Mouse (Mus musculus) myocyte (in vitro differentiated cells): Measurements from ENCODE around the gene Slc4a3. TPM values are rescaled to one million over a fixed set of nuclear protein-coding genes. Genes with fewer than 3 reads are reported as not detected.

Experiments used
- H3K27me3 ChIP-seq: one replicate; pipeline ENCODE4 v1.6.1; 2011; ENCODE audit not compliant: control insufficient read depth, insufficient read depth, insufficient read length
- H3K36me3 ChIP-seq: one replicate; pipeline ENCODE4 v1.6.1; 2011; ENCODE audit not compliant: control insufficient read depth, insufficient read depth
- H3K4me2 ChIP-seq: one replicate; pipeline ENCODE4 v1.6.1; 2011; ENCODE audit warnings: low read depth, control low read depth
- H3K4me3 ChIP-seq: one replicate; pipeline ENCODE4 v1.5.1; 2011; ENCODE audit warnings: mild to moderate bottlenecking, control low read depth, moderate library complexity
- H3K79me2 ChIP-seq: one replicate; pipeline ENCODE4 v1.6.1; 2011; ENCODE audit not compliant: control insufficient read depth, insufficient read depth
- H3ac ChIP-seq: one replicate; pipeline ENCODE4 v1.6.1; 2011; ENCODE audit not compliant: control insufficient read depth, insufficient read length
- CEBPB ChIP-seq: IDR thresholded peaks from 2 replicates; pipeline ENCODE4 v1.6.1; 2011; ENCODE audit warnings: mild to moderate bottlenecking, moderate library complexity; ENCODE audit not compliant: poor library complexity, insufficient read depth, severe bottlenecking
- E2F4 ChIP-seq: IDR thresholded peaks from one replicate; pipeline ENCODE4 v1.6.1; 2011; ENCODE audit warnings: mild to moderate bottlenecking, control low read depth, moderate library complexity; ENCODE audit not compliant: insufficient read depth
- MAX ChIP-seq: IDR thresholded peaks from one replicate; pipeline ENCODE4 v1.6.1; 2011; ENCODE audit warnings: low read depth, mild to moderate bottlenecking, control low read depth
- MYOD1 ChIP-seq, 3 experiments: IDR thresholded peaks; one replicate each; pipeline ENCODE4 v1.6.1; 2011; ENCODE audit warnings: control low read depth in 2 of 3, low read depth in 2 of 3, mild to moderate bottlenecking in 2 of 3, moderate library complexity in 1 of 3; ENCODE audit not compliant: insufficient read length in 2 of 3, control insufficient read depth in 1 of 3
- MYOG ChIP-seq, 3 experiments: IDR thresholded peaks; one replicate each; pipeline ENCODE4 v1.6.1; 2011; ENCODE audit warnings: control low read depth in 2 of 3, low read depth in 2 of 3, mild to moderate bottlenecking in 2 of 3; ENCODE audit not compliant: insufficient read length in 2 of 3, control insufficient read depth in 1 of 3, insufficient read depth in 1 of 3
- POLR2A ChIP-seq: IDR thresholded peaks from one replicate; pipeline ENCODE4 v1.6.1; 2011; ENCODE audit warnings: low read depth, mild to moderate bottlenecking, control low read depth, moderate library complexity; ENCODE audit not compliant: insufficient read length
- POLR2AphosphoS2 ChIP-seq: IDR thresholded peaks from one replicate; pipeline ENCODE4 v1.6.1; 2011; ENCODE audit warnings: low read depth, control low read depth; ENCODE audit not compliant: insufficient read length
- REST ChIP-seq: IDR thresholded peaks from one replicate; pipeline ENCODE4 v1.6.1; 2011; ENCODE audit warnings: mild to moderate bottlenecking, control low read depth, moderate library complexity; ENCODE audit not compliant: insufficient read depth, insufficient read length
- SRF ChIP-seq: IDR thresholded peaks from one replicate; pipeline ENCODE4 v1.6.1; 2011; ENCODE audit warnings: low read depth; ENCODE audit not compliant: control insufficient read depth, insufficient read length
- TCF12 ChIP-seq: IDR thresholded peaks from one replicate; pipeline ENCODE4 v1.6.1; 2011; ENCODE audit warnings: mild to moderate bottlenecking, control low read depth; ENCODE audit not compliant: poor library complexity, insufficient read depth, severe bottlenecking
- TCF3 ChIP-seq: IDR thresholded peaks from one replicate; pipeline ENCODE4 v1.6.1; 2011; ENCODE audit warnings: low read depth, control low read depth; ENCODE audit not compliant: insufficient read length
- USF1 ChIP-seq: IDR thresholded peaks from one replicate; pipeline ENCODE4 v1.6.1; 2011; ENCODE audit warnings: low read depth, mild to moderate bottlenecking, control low read depth, moderate library complexity
- polyA plus RNA-seq: library from polyadenylated mRNA; unstranded; fragments of >200 nt; fragmentation: generic; extraction: Trizol; gene quantifications from one replicate; pipeline ENCODE4 v1.2.1, GENCODE M21; 2012; ENCODE audit warnings: missing spikeins

Slc4a3 gene
- polyA plus RNA-seq, 1 experiment = 48.6 TPM

- TF ChIP-seq MYOG (IDR thresholded peaks at IDR 0.05; ENCODE audit: control insufficient read depth in 1 of 3, insufficient read depth in 1 of 3, insufficient read length in 2 of 3, low read depth in 2 of 3) = no peak
- TF ChIP-seq TCF12 = no peak
- TF ChIP-seq CEBPB = no peak
- no peak for TF ChIP-seq USF1
- TF ChIP-seq MYOD1 (IDR thresholded peaks at IDR 0.05; ENCODE audit: control insufficient read depth in 1 of 3, insufficient read length in 2 of 3, low read depth in 2 of 3) = no peak
- TF ChIP-seq E2F4 = no peak
- TF ChIP-seq SRF = no peak
- H3K4me2 ChIP-seq = no peak overlapping the region
These were observed 18.9 kb downstream of the Slc4a3 start for GRCm38 (mm10) chr1:75564916-75565315.

GRCm38 (mm10) chr1:75565616-75566015, 19.6 kb downstream of the Slc4a3 start:
- Histone ChIP-seq H3ac (no peak overlapping the region), H3K4me3 (no peak overlapping the region), H3K27me3 (no peaks in the 10 kb centered on the region), H3K36me3 (no peaks in the 10 kb centered on the region), H3K4me2 (no peak overlapping the region), H3K79me2 (no peaks in the 10 kb centered on the region)
- TF ChIP-seq TCF12 (no peak), TCF3 (no peak), MYOG (IDR thresholded peaks at IDR 0.05; ENCODE audit: control insufficient read depth in 1 of 3, insufficient read depth in 1 of 3, insufficient read length in 2 of 3, low read depth in 2 of 3) (no peak), MAX (no peak), SRF (no peak), POLR2A (no peak), POLR2AphosphoS2 (no peak), E2F4 (no peak), REST (no peak), MYOD1 (IDR thresholded peaks at IDR 0.05; ENCODE audit: control insufficient read depth in 1 of 3, insufficient read length in 2 of 3, low read depth in 2 of 3) (no peak), CEBPB (no peak), USF1 (no peak)

More at GRCm38 (mm10) chr1:75564916-75565315, 18.9 kb downstream of the Slc4a3 start:
- Histone ChIP-seq H3K36me3 (no peaks in the 10 kb centered on the region), H3ac (no peak overlapping the region), H3K79me2 (no peaks in the 10 kb centered on the region), H3K27me3 (no peaks in the 10 kb centered on the region), H3K4me3 (no peak overlapping the region)

- Histone ChIP-seq H3K4me2 (no peak overlapping the region), H3K27me3 (peaks cover 32% of the 10 kb centered on the region), H3ac (no peak overlapping the region), H3K36me3 (no peaks in the 10 kb centered on the region), H3K4me3 (no peak overlapping the region), H3K79me2 (no peaks in the 10 kb centered on the region)
- TF ChIP-seq REST (no peak), MYOD1 (IDR thresholded peaks at IDR 0.05; ENCODE audit: control insufficient read depth in 1 of 3, insufficient read length in 2 of 3, low read depth in 2 of 3) (no peak), MAX (no peak), SRF (no peak), MYOG (IDR thresholded peaks at IDR 0.05; ENCODE audit: control insufficient read depth in 1 of 3, insufficient read depth in 1 of 3, insufficient read length in 2 of 3, low read depth in 2 of 3) (no peak), POLR2A (no peak)
These were observed 24.3 kb downstream of the Slc4a3 start for GRCm38 (mm10) chr1:75570403-75570802.

GRCm38 (mm10) chr1:75572776-75573175, 26.7 kb downstream of the Slc4a3 start:
- TF ChIP-seq SRF = no peak
- TF ChIP-seq USF1 = no peak
- no peak for TF ChIP-seq CEBPB
- TF ChIP-seq TCF3 = no peak
- no peak for TF ChIP-seq POLR2AphosphoS2
- no peak for TF ChIP-seq MYOG (IDR thresholded peaks at IDR 0.05; ENCODE audit: control insufficient read depth in 1 of 3, insufficient read depth in 1 of 3, insufficient read length in 2 of 3, low read depth in 2 of 3)
- TF ChIP-seq REST = no peak
- TF ChIP-seq MYOD1 (IDR thresholded peaks at IDR 0.05; ENCODE audit: control insufficient read depth in 1 of 3, insufficient read length in 2 of 3, low read depth in 2 of 3) = no peak
- TF ChIP-seq E2F4 = no peak
- TF ChIP-seq TCF12 = no peak
- no peak for TF ChIP-seq MAX
- no peak for TF ChIP-seq POLR2A
- H3K4me3 ChIP-seq = no peak overlapping the region
- no peaks in the 10 kb centered on the region for H3K36me3 ChIP-seq
- H3K79me2 ChIP-seq = no peaks in the 10 kb centered on the region
- peaks cover 32% of the 10 kb centered on the region for H3K27me3 ChIP-seq
- H3ac ChIP-seq = no peak overlapping the region
- H3K4me2 ChIP-seq = no peak overlapping the region

- no peak overlapping the region for H3ac ChIP-seq
- no peaks in the 10 kb centered on the region for H3K36me3 ChIP-seq
- H3K4me3 ChIP-seq = no peak overlapping the region
- no peak overlapping the region for H3K4me2 ChIP-seq
- no peaks in the 10 kb centered on the region for H3K79me2 ChIP-seq
- TF ChIP-seq CEBPB (no peak), TCF12 (no peak), TCF3 (no peak), REST (no peak), POLR2A (no peak)
- peaks cover 32% of the 10 kb centered on the region for H3K27me3 ChIP-seq
These were observed 27.6 kb downstream of the Slc4a3 start for GRCm38 (mm10) chr1:75573715-75574114.
